Mouse (Mus musculus) Patski (cell line): Measurements from ENCODE around the gene Pla2g2c. TPM values are rescaled to one million over a fixed set of nuclear protein-coding genes. Genes with fewer than 3 reads are reported as not detected.

Source experiments
- ATAC-seq: fragments of 100-300 bp; one replicate; pipeline ENCODE4 v1.8.0; 2021
- CTCF ChIA-PET: fragments of 350-600 bp; sonication (Branson Sonifier 250); formaldehyde crosslinking; loops from one replicate; lab custom pipeline; 2022; ENCODE audit warnings: inconsistent platforms; lab: Charles Lee
- POLR2A ChIA-PET: fragments of 350-600 bp; sonication (Branson Sonifier 250); formaldehyde crosslinking; loops from one replicate; lab custom pipeline; 2022; ENCODE audit warnings: antibody characterized with exemption, inconsistent platforms; lab: Charles Lee
- DNase-seq: peaks from one replicate; pipeline ENCODE4 v3.0.0-alpha.2; 2011; ENCODE audit warnings: low read depth, low spot score
- H3K27me3 ChIP-seq: fragments of 371-371 bp; one replicate; pipeline ENCODE4 v1.5.1; 2021
- CTCF ChIP-seq: fragments of 100-300 bp; IDR thresholded peaks from one replicate; pipeline ENCODE4 v1.5.1; 2021
- in situ Hi-C: fragments of 300-500 bp; cut with MboI; formaldehyde crosslinking; loops from 3 replicates; pipeline ENCODE4 v1.11.1; 2018; ENCODE audit warnings: low pct_unique_long_range_greater_than_20kb, mixed read lengths
- polyA plus RNA-seq: library from polyadenylated mRNA; unstranded; gene quantifications from one replicate; pipeline ENCODE4 v1.2.3, GENCODE M21; 2021

Pla2g2c gene
- polyA plus RNA-seq, 1 experiment from 2014 or later = not detected

DNA sequence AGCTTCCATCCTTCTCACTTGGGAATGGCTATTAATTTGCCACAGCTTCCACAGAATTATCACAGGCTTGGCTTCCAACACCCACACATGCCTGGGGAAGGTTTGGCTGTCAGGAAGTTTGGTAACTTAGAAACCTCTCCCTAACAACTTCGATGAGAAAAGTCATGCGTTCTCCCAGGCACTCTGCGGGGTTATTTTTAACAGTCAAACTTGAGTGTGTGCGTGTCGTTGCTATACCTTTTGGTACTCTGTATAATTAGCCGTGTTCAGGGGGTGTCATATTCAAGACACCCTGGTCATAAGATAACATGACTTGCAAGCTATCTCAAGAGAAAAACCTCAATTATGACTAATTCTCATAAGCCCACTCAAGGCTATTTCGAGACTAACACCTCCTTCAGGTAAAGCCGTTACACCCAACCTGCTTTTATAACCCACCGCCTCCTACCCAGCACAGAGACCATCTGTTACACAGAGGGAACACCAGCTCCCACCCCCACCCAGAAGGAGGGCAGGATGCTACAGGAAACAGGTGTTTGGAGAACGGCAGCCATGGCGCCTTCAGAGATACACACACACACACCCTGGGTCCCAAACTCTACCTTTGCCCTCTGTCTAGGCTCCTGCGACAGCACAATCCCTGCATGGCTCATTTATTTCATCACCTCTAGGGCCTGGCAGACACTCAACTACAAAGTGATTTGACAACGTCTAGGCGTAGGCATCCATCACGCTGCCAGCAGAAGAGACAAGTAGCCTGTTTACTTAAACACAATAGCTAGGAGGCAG lies 905 bp upstream of the Pla2g2c start:
- peaks cover 28% of the 10 kb centered on the region for H3K27me3 ChIP-seq
- ChIA-PET POLR2A (no interaction called here), CTCF (no interaction called here)
- no peak for DNase-seq
- TF ChIP-seq CTCF = no peak
- ATAC-seq = no peak
- in situ Hi-C loops = no loop called here

DNA sequence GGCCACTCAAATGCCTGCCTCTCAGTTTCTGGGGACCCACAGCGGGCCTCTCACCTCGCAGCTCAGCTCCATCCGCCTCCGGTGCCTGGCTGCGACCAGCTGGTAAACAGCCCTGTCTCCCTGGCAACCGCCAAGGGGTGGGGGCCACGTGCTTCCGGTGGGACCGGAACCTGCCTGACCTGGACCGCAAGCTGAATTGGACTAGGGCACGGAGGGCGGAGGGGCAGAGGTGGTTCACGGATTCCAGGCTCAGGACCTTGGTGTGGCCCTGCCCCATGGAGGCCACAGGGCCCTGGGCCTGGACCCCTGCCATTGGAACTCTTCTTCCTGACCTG lies 502 bp downstream of the Pla2g2c start:
- peaks cover 38% of the 10 kb centered on the region for H3K27me3 ChIP-seq
- DNase-seq (no peak), ATAC-seq (no peak)
- ChIA-PET CTCF (no interaction called here), POLR2A (no interaction called here)
- no peak for TF ChIP-seq CTCF
- in situ Hi-C loops = no loop called here

DNA sequence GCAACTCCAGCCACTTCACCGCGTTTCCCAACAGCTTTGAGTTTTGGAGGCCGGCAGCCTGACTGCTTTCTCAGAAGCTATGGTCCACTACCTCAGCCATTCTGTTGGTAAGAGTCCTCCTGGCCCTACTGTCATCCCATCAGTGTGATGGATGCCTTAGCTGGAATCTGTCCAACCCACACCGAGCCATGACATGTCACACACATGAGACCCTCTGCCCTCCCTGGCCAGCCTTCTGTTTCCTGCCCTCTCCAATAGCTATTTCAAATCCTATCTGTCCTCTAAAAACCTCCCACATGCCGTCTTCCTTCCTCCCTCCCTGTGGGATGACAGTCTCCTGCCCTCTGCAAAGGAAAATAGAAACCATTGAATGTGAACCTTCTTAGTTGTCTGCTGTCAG lies 1.2 kb downstream of the Pla2g2c start:
- H3K27me3 ChIP-seq = peaks cover 34% of the 10 kb centered on the region
- no peak for ATAC-seq
- POLR2A ChIA-PET = no interaction called here
- no peak for TF ChIP-seq CTCF
- in situ Hi-C loops = no loop called here
- CTCF ChIA-PET = no interaction called here
- no peak for DNase-seq

DNA sequence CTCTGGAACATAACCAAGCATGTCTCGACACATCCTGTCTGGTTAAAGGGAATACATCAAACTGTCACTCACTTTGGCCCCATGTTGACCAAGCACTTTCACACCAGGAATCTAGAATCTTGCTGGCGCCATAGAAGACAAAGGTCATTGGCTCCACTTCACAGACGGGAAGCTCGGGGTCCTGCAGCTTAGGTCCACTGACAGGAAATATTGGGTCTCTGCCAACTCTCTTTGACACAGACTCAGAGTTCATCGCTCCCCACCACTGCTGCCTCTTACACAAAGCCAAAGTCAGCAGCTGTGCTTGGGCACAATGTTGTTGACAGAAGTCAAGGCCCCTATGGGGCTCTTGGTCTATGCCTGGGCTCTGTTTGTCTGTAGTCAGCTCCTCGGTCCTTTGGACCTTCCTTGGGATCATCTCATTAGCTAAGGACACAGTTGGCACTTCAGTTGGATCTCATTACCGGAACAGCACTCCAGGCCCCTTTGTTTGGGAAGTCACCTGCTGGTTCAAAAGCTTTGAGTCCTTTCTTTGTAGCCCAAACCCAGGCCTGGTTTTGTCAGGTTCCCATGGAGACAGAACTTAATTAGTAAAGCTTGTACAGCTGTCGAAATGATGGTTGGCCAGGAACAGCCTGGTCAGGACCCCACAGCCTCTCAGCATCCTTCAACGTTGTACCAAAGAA lies 4.6 kb downstream of the Pla2g2c start:
- H3K27me3 ChIP-seq = peaks cover 30% of the 10 kb centered on the region
- ATAC-seq (no peak), DNase-seq (no peak)
- CTCF ChIA-PET = no interaction called here
- TF ChIP-seq CTCF = no peak
- POLR2A ChIA-PET = no interaction called here
- in situ Hi-C loops = no loop called here

DNA sequence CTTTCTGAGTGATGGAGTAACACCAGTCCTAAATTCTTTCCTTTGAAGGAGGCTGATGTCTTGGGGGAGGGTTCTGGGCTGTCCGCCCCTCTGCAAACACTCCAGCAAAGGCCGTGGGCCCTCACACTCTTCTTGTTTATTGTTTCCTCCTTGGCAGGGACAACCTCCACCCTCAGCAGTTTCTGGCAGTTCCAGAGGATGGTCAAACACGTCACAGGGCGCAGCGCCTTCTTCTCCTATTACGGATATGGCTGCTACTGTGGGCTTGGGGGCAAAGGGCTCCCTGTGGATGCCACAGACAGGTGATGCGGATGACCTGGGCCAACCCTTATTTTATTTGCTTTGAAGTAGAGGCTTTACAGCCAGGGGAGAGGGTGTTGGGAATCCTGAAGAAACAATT lies 9.5 kb downstream of the Pla2g2c start:
- in situ Hi-C loops = no loop called here
- ChIA-PET CTCF (no interaction called here), POLR2A (no interaction called here)
- peaks cover 22% of the 10 kb centered on the region for H3K27me3 ChIP-seq
- no peak for TF ChIP-seq CTCF
- DNase-seq (no peak), ATAC-seq (no peak)

DNA sequence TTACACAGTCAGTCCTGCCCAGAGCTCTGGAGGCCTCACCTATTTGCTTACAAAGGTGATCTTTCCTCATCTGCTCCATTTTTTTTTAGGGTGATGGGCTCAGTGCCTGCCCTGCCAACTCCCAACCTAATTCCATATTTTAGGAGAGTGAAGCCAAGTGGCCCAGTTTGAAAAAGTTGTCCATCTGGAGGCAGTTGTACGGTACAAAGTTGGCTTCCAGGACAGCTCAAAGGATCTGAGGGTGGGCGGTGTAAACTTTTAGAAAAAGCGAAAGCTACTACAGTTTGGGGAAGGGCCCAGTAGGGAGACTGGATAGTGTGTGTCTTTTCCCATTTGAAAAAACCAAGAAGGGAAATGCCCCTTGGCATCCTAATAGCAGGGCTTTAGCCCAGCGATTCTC lies 10.3 kb downstream of the Pla2g2c start:
- POLR2A ChIA-PET = no interaction called here
- in situ Hi-C loops = no loop called here
- ATAC-seq = no peak
- no peak for DNase-seq
- peaks cover 21% of the 10 kb centered on the region for H3K27me3 ChIP-seq
- TF ChIP-seq CTCF = no peak
- CTCF ChIA-PET = no interaction called here

DNA sequence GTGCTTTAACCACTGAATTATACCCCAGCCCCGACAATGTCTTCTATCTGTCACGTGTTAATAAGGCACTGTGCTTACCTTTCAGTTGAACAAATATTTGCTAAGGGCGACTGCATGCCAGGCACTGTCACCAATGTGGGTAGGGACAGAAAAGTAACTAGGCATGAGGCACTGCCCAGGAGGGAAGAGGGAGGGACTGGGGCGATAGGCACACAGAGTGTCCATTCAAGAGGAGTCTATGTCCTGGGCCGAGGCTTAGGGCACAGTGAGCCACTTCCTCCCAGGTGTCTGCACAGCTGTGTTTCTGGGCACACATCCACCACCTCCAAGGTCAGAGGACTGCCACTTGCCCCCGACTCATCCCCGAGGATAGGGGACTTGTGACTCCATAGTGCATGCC lies 12.4 kb downstream of the Pla2g2c start, which contains the start of gene Ubxn10:
Ubxn10 (minus strand) TSS at position 137 of the 400 bp plus-strand sequence.
- DNase-seq (no peak), ATAC-seq (no peak)
- ChIA-PET CTCF (no interaction called here), POLR2A (no interaction called here)
- peaks cover 21% of the 10 kb centered on the region for H3K27me3 ChIP-seq
- TF ChIP-seq CTCF = no peak
- in situ Hi-C loops = no loop called here

DNA sequence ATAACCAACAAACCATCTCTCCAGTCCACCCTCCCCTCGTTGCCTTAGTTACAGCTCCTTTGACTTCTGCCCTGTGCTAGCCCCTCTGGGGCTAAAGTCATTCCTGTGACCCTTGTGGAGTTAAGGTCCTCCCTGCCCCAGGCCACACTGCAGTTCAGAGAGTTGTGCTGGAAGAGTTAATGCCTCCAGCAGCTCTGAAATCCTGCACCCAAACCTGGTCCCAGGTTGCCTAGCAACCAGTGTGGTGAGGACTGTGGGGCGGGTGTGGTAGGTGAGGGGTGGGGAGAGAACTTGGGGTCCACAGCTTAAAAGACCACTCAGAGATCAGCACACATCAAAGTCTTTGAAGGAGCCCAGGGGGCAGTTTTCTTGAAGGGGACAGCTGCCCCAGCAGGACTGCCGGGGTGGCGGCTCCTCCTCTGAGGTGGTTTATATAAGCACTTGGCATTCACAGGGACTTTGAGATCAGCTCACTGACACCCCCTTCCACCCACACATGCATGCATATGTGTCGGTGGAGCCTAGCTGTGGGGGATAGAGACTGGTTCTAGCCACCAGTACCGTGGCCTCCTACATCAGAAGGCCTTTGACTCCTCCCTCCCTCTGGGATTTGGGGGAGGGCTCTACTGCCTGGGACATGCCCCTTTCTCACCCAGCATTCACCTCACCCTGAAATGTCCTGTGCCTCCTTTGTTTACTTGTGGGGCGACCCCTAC lies 14.7 kb downstream of the Pla2g2c start:
- CTCF ChIA-PET = no interaction called here
- POLR2A ChIA-PET = no interaction called here
- DNase-seq (no peak), ATAC-seq (no peak)
- TF ChIP-seq CTCF = no peak
- in situ Hi-C loops = no loop called here
- peaks cover 14% of the 10 kb centered on the region for H3K27me3 ChIP-seq

DNA sequence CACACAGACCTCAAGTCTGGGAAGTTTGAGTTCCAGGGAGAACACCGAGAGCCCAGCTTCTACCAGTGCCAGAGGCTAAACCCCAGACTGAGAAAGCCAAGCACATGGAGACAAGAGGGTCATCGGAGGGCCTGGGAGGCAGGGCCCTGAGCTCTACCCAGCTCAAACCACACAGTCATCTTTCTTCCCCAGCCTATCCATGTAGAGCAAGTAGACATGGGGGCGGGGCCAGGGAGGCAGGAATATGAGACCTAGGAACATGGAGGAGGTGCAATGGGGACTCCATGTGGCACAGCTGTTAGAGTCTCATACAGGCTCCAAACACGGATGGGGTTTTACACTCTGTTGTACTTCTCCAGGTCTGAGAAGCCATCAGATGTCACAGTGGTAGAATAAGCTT lies 21.3 kb downstream of the Pla2g2c start:
- TF ChIP-seq CTCF = no peak
- H3K27me3 ChIP-seq = peaks cover 8% of the 10 kb centered on the region
- POLR2A ChIA-PET = interaction anchor here (0.9 kb wide), 1 partner anchor 96 kb away, joined by 3 read pairs; no protein-coding TSS in a partner anchor
- CTCF ChIA-PET = no interaction called here
- in situ Hi-C loops = loop anchor here (5.0 kb wide), 1 partner anchor 111 kb away; no protein-coding TSS in a partner anchor
- ATAC-seq (no peak), DNase-seq (no peak)

DNA sequence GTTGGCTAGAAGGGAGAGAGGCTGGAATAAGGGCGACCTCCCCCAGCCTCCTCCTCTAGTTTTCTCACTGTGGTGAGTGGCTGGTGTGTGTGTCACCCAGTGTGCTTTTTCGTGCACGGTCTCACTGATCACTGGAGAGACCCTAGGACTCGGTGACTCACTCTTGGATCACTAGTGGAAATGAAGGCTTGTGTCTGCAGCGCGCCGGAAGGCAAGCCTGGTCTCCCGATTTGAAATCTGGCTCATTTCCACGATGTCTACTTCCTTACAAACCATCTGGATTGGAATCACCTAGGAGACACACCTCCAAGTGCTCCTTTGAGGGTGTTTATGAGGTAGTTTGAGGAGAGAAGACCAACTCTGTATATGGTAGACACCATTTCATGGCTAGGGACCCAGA lies 22.3 kb downstream of the Pla2g2c start:
- in situ Hi-C loops = loop anchor here (5.0 kb wide), 1 partner anchor 110 kb away; no protein-coding TSS in a partner anchor
- CTCF ChIA-PET = no interaction called here
- TF ChIP-seq CTCF = no peak

More for the DNA sequence above, 22.3 kb downstream of the Pla2g2c start:
- DNase-seq (no peak), ATAC-seq (no peak)
- peaks cover 8% of the 10 kb centered on the region for H3K27me3 ChIP-seq
- POLR2A ChIA-PET = no interaction called here
